Mouse (Mus musculus): ENCODE results near the gene Txnrd3.

GRCm38 (mm10) chr6:89662521-89662920, 18.7 kb downstream of the Txnrd3 start:
- TF ChIP-seq CTCF (IDR thresholded peaks at IDR 0.05; ENCODE audit: low read depth) (no peak), EP300 (IDR thresholded peaks at IDR 0.05; ENCODE audit: low read depth) (no peak)
